Mouse (Mus musculus) MN1 (cell line): Measurements from ENCODE around the gene Pdcd2l.
A peak's percentile ranks its signal among the peaks of the same experiment; 100 is the strongest.
"Not testable (repeated sequence)": the region's sequence is repeated elsewhere in the genome, so short reads cannot be mapped to it uniquely, and the experiment has no call there.

Experiments used
- DNase-seq: peaks from one replicate; pipeline ENCODE4 v3.0.0-alpha.2; 2016; ENCODE audit warnings: low spot score

Gene Pdcd2l

GRCm38 (mm10) chr7:34213281-34213680, 16.8 kb upstream of the Pdcd2l start:
- no peak for DNase-seq

DNA sequence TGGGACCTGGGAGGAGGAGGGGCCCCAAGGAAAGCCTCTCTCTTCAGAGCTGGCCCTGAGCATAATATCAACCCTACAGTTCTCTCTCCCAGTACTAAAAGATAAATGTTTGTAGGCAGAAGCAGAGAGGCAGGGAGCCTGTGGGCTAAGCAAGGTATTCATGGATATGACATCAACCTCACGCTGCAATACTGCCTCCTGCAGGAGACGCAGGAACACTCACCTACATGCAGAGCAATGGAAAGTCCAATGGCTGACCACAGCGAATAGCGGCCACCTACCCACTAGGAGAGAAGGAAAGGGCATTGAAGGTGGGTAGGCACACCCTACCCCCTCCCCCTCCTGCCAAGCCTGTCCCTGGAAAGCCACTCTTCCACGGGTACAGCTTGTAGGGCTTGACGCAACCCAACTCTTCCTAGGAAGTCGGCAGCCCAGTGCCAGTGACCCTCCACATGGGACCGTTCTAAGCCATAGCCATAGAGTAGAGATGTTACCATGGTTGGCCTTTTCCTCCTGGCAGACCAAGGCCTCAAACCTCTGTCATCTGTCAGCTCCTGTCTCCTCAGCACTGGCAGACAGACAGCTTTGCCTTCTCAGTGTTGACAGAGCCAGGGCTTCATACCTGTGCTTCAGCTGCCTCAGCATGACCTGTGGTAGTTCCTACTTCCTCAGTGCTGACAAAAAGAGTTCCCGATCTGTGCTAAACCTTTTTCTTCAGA, 11.7 kb upstream of the Pdcd2l start:
- DNase-seq = no peak

GRCm38 (mm10) chr7:34206331-34206730, 9.9 kb upstream of the Pdcd2l start:
- no peak for DNase-seq

- DNase-seq = not testable (repeated sequence)
Measured at GRCm38 (mm10) chr7:34202147-34202546, 5.7 kb upstream of the Pdcd2l start.

DNA sequence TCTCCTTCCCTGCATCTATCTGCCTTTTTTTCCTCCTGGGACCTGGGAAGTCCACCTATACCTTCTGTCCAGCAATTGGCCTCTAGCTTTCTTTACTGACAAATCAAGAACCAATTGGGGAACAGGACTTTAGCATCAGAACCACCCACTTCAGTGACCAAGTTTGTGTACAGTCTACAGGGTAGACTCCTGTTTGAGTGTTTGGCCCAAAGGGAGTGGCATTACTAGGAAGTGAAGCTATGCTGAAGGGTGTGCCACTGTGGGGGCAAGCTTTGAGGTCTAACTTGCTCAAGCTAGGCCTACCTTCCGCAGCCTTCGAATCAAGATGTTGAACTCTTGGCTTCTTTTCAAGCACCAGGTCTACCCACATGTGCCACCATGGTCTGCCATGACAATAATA, 4.4 kb upstream of the Pdcd2l start:
- no peak for DNase-seq

DNA sequence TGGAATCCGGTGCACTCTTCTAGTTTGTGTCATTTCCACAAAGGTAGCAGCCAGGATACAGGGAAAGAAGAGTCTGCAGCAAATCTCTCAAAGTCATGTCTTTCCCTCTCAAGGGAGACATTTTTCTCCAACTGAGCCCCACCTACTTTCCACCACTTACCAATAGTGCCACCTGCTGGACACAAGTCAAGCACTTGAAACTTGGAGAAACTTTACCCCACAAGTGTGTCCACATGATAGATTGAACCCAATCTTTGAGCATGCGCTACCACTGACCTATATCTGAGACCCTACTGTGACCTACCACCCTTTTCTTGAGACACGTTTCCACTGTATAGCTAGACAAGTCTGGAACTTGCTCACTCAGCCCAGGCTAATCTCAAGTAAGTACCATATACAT, 1.9 kb upstream of the Pdcd2l start:
- peak; percentile 27 for DNase-seq

- peak; percentile 29 for DNase-seq
Measured at GRCm38 (mm10) chr7:34195632-34196031, 829 bp downstream of the Pdcd2l start.

DNA sequence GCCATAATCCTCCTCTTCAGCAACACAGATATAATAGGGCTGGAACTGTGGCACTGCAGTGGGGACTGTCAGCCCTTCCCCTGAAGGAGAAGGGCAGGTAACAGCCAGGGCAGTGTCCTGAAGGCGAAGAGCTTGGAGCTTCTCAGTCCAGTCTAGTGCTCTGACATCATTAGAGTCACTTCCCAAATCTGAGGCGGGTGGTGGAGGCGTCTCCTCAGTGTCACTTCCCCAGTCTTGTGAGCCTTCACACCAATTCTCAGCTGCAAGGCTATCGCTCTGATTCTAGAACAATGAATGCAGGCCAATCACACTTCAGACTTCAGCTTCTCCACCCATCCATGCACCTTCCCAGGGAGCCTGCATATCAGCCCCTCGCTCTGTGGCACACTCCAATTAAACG, 3.6 kb downstream of the Pdcd2l start:
- DNase-seq = no peak

- no peak for DNase-seq
Measured at GRCm38 (mm10) chr7:34189376-34189989, 7.0 kb downstream of the Pdcd2l start.

DNA sequence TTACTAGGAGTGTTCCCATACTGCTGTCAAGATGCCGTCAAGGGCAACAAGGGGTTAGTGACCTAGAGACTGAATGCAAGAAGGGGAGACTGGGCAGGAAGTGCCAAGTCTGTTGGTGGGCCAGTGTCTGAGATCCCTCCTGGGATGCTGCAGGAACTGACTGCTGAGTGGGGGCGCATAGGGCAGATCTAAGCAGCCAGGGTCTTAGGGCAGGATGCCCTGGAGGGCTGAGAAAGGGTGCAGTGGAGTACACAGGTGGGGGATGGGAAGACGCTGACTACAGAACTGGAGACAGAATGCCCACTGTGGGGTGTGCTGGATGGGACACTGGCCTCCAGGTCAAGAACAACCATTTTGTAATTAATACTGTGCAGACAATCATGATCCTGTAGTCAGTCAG, 12.7 kb downstream of the Pdcd2l start:
- no peak for DNase-seq

DNA sequence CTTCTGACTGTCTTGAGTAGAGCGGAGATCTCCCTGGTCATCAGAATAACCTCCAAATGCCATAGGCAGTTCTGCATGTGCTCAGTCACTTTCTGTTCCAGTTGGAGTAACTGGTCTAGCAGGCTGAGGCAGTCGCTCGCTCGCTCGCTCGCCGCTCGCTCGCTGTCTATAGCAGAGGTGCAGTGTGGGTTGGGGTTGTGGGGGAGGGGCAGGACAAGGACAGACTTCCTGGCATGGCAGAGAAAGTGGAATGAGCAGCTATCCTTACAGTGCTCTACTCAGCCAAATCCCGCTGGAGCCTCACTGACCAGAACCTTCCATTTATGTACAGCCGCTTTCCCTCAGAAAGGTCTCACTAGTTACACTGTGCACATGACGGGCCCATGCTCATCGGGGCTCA, 13.1 kb downstream of the Pdcd2l start:
- DNase-seq = no peak

DNA sequence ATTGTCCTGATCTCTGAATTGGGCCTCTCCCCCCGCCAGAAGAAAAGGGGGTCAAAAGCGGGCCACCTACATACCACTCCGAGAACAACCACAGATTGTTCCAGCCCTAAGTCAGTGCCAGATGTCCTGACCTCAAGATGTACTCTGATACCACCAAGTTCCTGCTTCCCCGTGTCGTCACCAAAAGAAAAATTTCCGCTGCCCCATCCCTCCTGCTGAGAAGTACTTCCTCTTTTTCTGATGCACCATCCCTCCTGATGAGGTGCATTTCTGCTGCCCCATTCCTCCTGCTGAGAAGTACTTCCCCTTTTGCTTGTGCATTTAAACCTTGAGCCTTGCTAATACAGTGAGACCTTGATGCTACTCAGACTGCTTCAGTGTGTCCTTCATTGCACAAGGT, 20.2 kb downstream of the Pdcd2l start:
- DNase-seq = not testable (repeated sequence)

- no peak for DNase-seq
Measured at GRCm38 (mm10) chr7:34172251-34172650, 24.2 kb downstream of the Pdcd2l start.

- no peak for DNase-seq
Measured at GRCm38 (mm10) chr7:34169454-34169853, 27.0 kb downstream of the Pdcd2l start, which contains the start of gene Uba2. Gene Uba2, minus strand, starts transcription at chr7:34169599.

DNA sequence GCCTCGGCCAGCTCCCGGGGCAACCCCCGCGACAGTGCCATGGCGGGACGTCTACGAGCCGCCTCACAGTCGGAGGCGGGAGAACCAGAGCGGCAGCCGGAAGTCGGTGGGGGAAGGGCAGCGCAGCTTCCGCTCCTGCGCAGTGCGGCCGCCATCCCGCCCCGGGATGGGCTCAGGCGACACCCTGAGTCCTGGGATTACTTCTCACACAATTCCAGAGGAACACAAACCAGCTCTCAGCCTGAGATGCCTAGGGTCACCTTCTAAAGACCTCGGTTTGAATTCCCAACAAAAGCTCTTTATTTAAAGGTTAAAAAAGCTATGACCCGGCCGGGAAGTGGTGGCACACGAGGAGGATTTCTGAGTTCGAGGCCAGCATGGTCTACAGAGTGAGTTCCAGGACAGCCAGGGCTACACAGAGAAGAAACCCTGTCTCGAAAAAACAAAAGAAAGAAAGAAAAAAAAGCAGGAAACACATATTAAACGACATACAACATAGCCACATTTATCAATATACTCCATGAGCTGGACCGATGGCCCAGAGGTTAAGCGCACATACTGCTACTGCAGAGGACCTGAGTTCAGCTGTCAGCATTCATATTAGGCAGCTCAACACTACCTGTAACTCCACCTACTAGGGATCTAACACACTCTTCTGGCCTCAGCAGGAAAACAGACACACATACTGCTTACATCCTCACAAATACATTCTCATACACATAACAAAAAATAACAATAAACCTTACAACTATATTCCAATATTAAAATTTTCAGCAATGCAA, 27.8 kb downstream of the Pdcd2l start:
- DNase-seq = peak; percentile 91

- peak; percentile 14 for DNase-seq
Measured at GRCm38 (mm10) chr7:34167766-34168469, 28.5 kb downstream of the Pdcd2l start.

- DNase-seq = peak; percentile 57
Measured at GRCm38 (mm10) chr7:34166850-34167249, 29.6 kb downstream of the Pdcd2l start.

DNA sequence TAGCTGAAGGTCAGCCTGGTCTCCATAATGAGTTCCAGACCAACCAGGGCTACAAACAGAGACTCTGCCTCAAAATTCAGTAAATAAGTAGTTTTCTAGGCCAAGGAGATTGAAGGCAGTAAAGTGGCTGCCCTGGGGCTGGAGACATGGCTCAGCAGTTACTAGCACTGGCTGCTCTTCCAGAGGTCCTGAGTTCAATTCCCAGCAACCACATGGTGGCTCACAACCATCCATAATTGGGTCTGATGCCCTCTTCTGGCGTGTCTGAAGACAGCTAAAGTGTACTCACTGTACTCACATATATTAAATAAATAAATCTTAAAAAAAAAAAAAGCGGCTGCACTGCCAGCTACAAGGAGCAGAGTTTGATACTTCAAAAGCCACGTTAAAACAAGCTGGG, 30.5 kb downstream of the Pdcd2l start:
- no peak for DNase-seq

- no peak for DNase-seq
Measured at GRCm38 (mm10) chr7:34164671-34165070, 31.8 kb downstream of the Pdcd2l start.

- no peak for DNase-seq
Measured at GRCm38 (mm10) chr7:34159167-34159566, 37.3 kb downstream of the Pdcd2l start.

DNA sequence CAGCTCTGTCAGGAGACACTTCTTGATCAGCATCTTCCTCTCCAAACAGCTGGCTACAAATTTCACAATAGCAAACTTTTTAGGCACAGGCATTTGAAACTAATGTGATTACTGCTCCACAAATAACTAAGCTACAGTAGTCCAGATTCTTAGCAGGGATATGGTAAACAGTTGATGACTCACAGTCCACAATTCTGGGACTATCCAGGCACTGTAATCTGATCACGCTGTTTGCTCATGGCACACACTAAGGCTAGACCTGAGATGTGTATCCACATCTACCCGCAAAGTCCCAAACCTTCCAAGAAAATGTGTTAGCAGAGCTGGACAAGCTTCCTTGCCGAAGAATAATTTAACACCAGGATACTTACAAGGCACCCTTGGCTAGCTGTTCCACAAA, 38.5 kb downstream of the Pdcd2l start:
- DNase-seq = peak; percentile 65

DNA sequence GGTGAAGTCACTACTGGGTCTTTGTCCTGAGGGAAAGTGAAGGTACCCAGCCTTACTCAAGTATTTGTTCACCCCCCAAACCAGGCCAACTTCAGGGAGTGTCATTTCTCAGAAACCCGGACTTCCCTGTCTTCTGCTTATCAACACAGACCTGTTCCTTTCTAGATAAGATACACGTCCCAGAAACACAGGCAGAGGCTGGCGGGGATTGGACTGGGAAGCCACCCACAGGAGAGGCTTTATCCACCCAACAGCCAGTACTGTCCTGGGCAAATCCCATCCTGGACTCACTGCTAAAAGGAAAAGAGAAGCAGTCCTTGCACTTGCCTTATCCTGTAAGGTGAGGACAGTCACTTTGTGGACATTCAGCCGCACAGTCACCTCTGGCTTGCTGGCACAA, 49.3 kb downstream of the Pdcd2l start:
- DNase-seq = no peak
